Mouse (Mus musculus) MEL (cell line): ENCODE measurements around the gene Chrm3. TPM values are rescaled to one million over a fixed set of nuclear protein-coding genes. Genes with fewer than 3 reads are reported as not detected.
A peak's percentile ranks its signal among the peaks of the same experiment; 100 is the strongest.

Source experiments
- DNase-seq: peaks from one replicate; pipeline ENCODE4 v3.0.0; 2011; ENCODE audit warnings: low read depth, low spot score
- H3K27ac ChIP-seq: 2 replicates; pipeline ENCODE4 v1.5.1; 2012; ENCODE audit warnings: low read depth, mild to moderate bottlenecking, control low read depth, low read length, moderate library complexity; ENCODE audit not compliant: control insufficient read depth
- H3K27me3 ChIP-seq, 2 experiments: fragments of 150-350 bp in 1 of 2; sonication (generic) in 1 of 2; 2 replicates each; pipeline ENCODE4 v1.6.1; 2012; ENCODE audit warnings: low read length in 2 of 2, mild to moderate bottlenecking in 2 of 2, improper control_type of control experiment in 1 of 2, moderate library complexity in 1 of 2; ENCODE audit not compliant: insufficient read depth in 2 of 2, control insufficient read depth in 1 of 2
- H3K36me3 ChIP-seq, 2 experiments: 2 replicates each; pipeline ENCODE4 v1.6.1; 2012 to 2014; ENCODE audit warnings: low read length in 2 of 2, improper control_type of control experiment in 1 of 2, inconsistent platforms in 1 of 2, mild to moderate bottlenecking in 1 of 2; ENCODE audit not compliant: insufficient read depth in 2 of 2, control insufficient read depth in 1 of 2
- H3K4me1 ChIP-seq, 2 experiments: fragments of 150-350 bp in 1 of 2; sonication (generic) in 1 of 2; 2 replicates each; pipeline ENCODE4 v1.6.1; 2012; ENCODE audit warnings: low read length in 2 of 2, improper control_type of control experiment in 1 of 2, mild to moderate bottlenecking in 1 of 2; ENCODE audit not compliant: insufficient read depth in 2 of 2, control insufficient read depth in 1 of 2
- H3K4me3 ChIP-seq, 2 experiments: fragments of 150-350 bp in 1 of 2; sonication (generic) in 1 of 2; 2 replicates each; pipeline ENCODE4 v1.5.1; 2012; ENCODE audit warnings: low read depth in 2 of 2, low read length in 2 of 2, mild to moderate bottlenecking in 2 of 2, moderate library complexity in 2 of 2, control low read depth in 1 of 2, improper control_type of control experiment in 1 of 2; ENCODE audit not compliant: control insufficient read depth in 1 of 2, insufficient read depth in 1 of 2
- H3K79me2 ChIP-seq: 2 replicates; pipeline ENCODE4 v1.6.1; 2012; ENCODE audit warnings: mild to moderate bottlenecking, low read length, moderate library complexity; ENCODE audit not compliant: control insufficient read depth, poor library complexity, insufficient read depth
- H3K9ac ChIP-seq: 2 replicates; pipeline ENCODE4 v1.6.1; 2012; ENCODE audit warnings: low read depth, mild to moderate bottlenecking, control low read depth, low read length, moderate library complexity; ENCODE audit not compliant: control insufficient read depth, poor library complexity, severe bottlenecking
- H3K9me3 ChIP-seq: fragments of 150-350 bp; sonication (generic); replicated peaks from 2 replicates; pipeline ENCODE4 v1.6.1; 2012; ENCODE audit warnings: mild to moderate bottlenecking, low read length, improper control_type of control experiment, moderate library complexity; ENCODE audit not compliant: insufficient read depth
- CTCF ChIP-seq, 3 experiments: IDR thresholded peaks in 2 of 3; conservative IDR thresholded peaks in 1 of 3; 2 replicates each; pipeline ENCODE4 v1.5.1; 2011 to 2012; ENCODE audit warnings: low read length in 3 of 3, low read depth in 2 of 3, mild to moderate bottlenecking in 2 of 3, improper control_type of control experiment in 1 of 3, inconsistent platforms in 1 of 3, mixed read lengths in 1 of 3, moderate library complexity in 1 of 3; ENCODE audit not compliant: control insufficient read depth in 1 of 3, insufficient read depth in 1 of 3, poor library complexity in 1 of 3, severe bottlenecking in 1 of 3
- GATA1 ChIP-seq: IDR thresholded peaks from 2 replicates; pipeline ENCODE4 v1.6.1; 2011; ENCODE audit warnings: low read depth, low read length, improper control_type of control experiment
- JUND ChIP-seq: IDR thresholded peaks from 2 replicates; pipeline ENCODE4 v1.6.1; 2011; ENCODE audit warnings: low read depth, mild to moderate bottlenecking, improper control_type of control experiment, low read length
- MEF2A ChIP-seq: IDR thresholded peaks from 2 replicates; pipeline ENCODE4 v1.6.1; 2014; ENCODE audit warnings: low read depth, mild to moderate bottlenecking, inconsistent platforms, low read length, improper control_type of control experiment; ENCODE audit not compliant: poor library complexity, insufficient replicate concordance, severe bottlenecking; ENCODE audit errors: extremely low read depth
- MXI1 ChIP-seq: IDR thresholded peaks from 2 replicates; pipeline ENCODE4 v1.6.1; 2011; ENCODE audit warnings: mild to moderate bottlenecking, low read depth, low read length, improper control_type of control experiment
- MYC ChIP-seq: IDR thresholded peaks from 2 replicates; pipeline ENCODE4 v1.6.1; 2011; ENCODE audit warnings: low read depth, mild to moderate bottlenecking, low read length, improper control_type of control experiment, moderate library complexity
- RAD21 ChIP-seq: IDR thresholded peaks from 2 replicates; pipeline ENCODE4 v1.6.1; 2011; ENCODE audit warnings: mild to moderate bottlenecking, low read depth, low read length, improper control_type of control experiment
- SIN3A ChIP-seq: IDR thresholded peaks from 2 replicates; pipeline ENCODE4 v1.6.1; 2012; ENCODE audit warnings: low read length, improper control_type of control experiment, inconsistent platforms
- SMC3 ChIP-seq: IDR thresholded peaks from 2 replicates; pipeline ENCODE4 v1.6.1; 2011; ENCODE audit warnings: low read depth, low read length, improper control_type of control experiment
- TAL1 ChIP-seq: IDR thresholded peaks from 2 replicates; pipeline ENCODE4 v1.6.1; 2012; ENCODE audit warnings: mild to moderate bottlenecking, inconsistent platforms, low read length, moderate library complexity, mixed read lengths
- USF1 ChIP-seq: IDR thresholded peaks from 2 replicates; pipeline ENCODE4 v1.6.1; 2014; ENCODE audit warnings: low read depth, mild to moderate bottlenecking, inconsistent platforms, low read length, improper control_type of control experiment, moderate library complexity
- ZC3H11A ChIP-seq: IDR thresholded peaks from 2 replicates; pipeline ENCODE4 v1.6.1; 2012; ENCODE audit warnings: low read depth, mild to moderate bottlenecking, inconsistent platforms, low read length, improper control_type of control experiment
- ZKSCAN1 ChIP-seq: IDR thresholded peaks from 2 replicates; pipeline ENCODE4 v1.6.1; 2012; ENCODE audit warnings: low read depth, mild to moderate bottlenecking, inconsistent platforms, low read length, improper control_type of control experiment, moderate library complexity
- ZNF384 ChIP-seq: IDR thresholded peaks from 2 replicates; pipeline ENCODE4 v1.6.1; 2012; ENCODE audit warnings: low read depth, mild to moderate bottlenecking, inconsistent platforms, low read length, improper control_type of control experiment
- polyA plus RNA-seq, 2 experiments: library from polyadenylated mRNA; stranded (reverse) in 1 of 2; unstranded in 1 of 2; fragments of >175 nt in 1 of 2; fragments of >200 nt in 1 of 2; gene quantifications; 2 replicates each; pipeline versions ENCODE4 v1.2.1 to v1.2.4; 2012; ENCODE audit warnings: low replicate concordance in 2 of 2, low read depth in 1 of 2; ENCODE audit not compliant: insufficient read length in 2 of 2, insufficient read depth in 1 of 2, missing spikeins in 1 of 2
- total RNA-seq: library from RNA; depleted of rRNA; stranded (reverse); fragments of 300-350 nt; gene quantifications from 2 replicates; pipeline ENCODE4 v1.2.3, GENCODE M21; 2012

Gene Chrm3
- total and polyA plus RNA-seq, 3 experiments: not detected

DNA sequence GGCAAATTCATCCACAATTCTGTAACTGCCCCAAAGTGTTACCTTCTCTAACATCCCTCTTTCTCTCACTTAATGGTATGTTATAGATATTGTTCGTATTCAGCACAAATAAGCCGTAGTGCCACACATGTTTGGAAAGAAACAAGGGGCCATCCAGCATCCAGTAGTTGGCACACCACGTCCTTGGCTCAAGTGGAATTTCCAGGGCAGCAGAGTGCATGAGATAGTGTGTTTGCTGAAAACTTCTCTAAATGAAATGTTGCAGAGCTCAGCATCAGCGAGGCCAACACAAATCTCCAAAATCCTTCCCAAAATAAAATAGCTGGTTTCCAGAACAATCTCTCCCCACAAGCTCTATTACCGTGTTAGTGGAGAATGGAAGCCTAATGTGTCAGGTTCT, 473.4 kb downstream of the Chrm3 start:
- no peak overlapping the region for H3K9ac ChIP-seq
- H3K4me1 ChIP-seq: no peaks in the 10 kb centered on the region
- DNase-seq: no peak
- no peak overlapping the region for H3K27ac ChIP-seq
- no peak overlapping the region for H3K4me3 ChIP-seq
- TF ChIP-seq MYC: no peak
- no peak for TF ChIP-seq MXI1
- no peaks in the 10 kb centered on the region; a peak in 1 of 4 replicates for H3K27me3 ChIP-seq
- no peaks in the 10 kb centered on the region for H3K79me2 ChIP-seq
- no peaks in the 10 kb centered on the region for H3K9me3 ChIP-seq
- H3K36me3 ChIP-seq: no peaks in the 10 kb centered on the region

DNA sequence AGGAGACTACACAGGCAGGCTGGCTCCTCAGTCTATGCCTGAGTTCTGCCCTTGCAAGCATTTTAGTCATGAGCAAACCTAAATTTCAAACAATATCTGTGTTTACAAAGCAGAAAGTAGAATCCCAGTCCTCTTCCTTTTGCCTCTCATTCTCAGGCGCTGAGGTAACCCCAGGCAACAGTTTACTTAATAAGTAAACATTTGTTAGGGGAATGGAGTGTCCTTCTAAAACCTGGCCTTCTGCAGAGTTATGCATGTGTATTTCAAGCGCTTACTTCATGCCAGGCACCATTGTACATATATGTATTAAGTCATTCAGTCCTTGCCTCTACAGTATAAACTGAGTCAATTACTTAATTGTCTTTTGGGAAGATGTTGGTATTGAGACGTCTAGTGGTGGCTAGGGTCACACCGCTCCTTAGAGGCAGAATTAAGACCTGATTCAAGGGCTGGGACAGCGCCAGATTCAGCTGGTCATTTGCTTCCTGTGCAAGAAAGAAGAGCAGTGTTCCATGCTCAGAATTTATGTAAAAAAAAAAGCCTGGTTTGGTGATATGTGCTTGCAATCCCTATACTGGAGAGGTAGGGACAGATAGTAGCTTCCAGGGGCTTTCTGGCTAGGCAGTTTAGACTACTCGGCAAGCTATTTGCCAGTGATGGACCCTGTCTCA, 474.0 kb downstream of the Chrm3 start:
- Histone ChIP-seq H3K4me1 (no peaks in the 10 kb centered on the region), H3K4me3 (no peak overlapping the region), H3K27ac (no peak overlapping the region), H3K79me2 (no peaks in the 10 kb centered on the region), H3K27me3 (no peaks in the 10 kb centered on the region; a peak in 1 of 4 replicates), H3K9ac (no peak overlapping the region), H3K36me3 (no peaks in the 10 kb centered on the region), H3K9me3 (no peaks in the 10 kb centered on the region)
- DNase-seq: no peak
- TF ChIP-seq ZKSCAN1 (no peak), MYC (no peak), TAL1 (no peak)

DNA sequence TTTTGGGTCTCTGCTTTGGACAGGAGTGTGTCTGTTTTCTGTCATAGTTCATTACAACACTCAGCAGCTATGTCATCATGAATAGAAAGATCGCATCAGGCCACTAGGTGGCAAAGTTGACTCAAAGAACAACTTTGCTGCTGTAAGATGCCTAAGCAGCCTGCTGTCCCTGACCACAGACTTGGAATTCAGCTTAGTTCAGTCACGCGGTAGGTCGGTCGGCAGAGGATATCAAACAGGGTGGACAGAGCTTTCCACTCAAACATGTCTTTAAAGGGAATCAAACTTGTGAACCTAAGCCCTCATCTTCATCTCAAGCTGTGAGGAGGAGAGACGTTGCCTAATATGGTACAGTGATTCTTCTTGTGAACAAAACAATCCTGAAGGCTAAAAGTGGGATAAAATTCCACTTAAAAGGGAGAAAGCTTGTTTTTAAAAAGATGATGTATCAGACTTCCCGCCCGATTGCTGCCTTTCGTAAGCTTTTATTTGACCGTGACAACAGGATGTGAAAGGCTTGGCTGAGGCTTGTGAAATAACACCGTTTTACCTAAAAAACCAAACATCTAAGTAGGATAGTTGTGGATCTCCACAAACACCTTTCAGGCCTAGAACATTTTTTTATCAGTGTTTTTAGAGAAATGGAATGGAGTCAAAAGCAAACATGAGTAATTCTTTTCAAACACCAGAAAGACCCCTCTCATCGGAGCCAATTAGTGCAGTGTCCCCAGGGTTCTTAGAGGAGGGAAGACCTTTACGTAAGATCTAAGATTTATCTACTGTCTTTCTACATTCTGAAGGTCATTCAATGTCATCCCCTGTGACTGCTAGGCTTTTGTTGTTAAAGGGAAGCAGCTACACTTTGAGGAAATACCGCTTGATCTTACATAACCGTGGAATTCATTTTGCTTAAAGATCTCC, 478.0 kb downstream of the Chrm3 start:
- TF ChIP-seq ZC3H11A: peak; percentile 77
- peak; percentile 86 for TF ChIP-seq SMC3
- peak; percentile 23 to 81 (median 35) for TF ChIP-seq CTCF (IDR thresholded peaks at IDR 0.05 in 2 of 3, conservative IDR thresholded peaks at IDR 0.05 in 1 of 3; ENCODE audit: control insufficient read depth in 1 of 3, insufficient read depth in 1 of 3, low read depth in 2 of 3, low read length in 3 of 3, poor library complexity in 1 of 3, severe bottlenecking in 1 of 3)
- TF ChIP-seq RAD21: peak; percentile 91
- no peak for TF ChIP-seq SIN3A
- no peak for TF ChIP-seq ZNF384
- TF ChIP-seq MEF2A: no peak
- TF ChIP-seq JUND: no peak
- no peak for TF ChIP-seq USF1
- peak; percentile 26; the same call in 1 of the 2 replicates for TF ChIP-seq GATA1
- DNase-seq: peak; percentile 62
- H3K36me3 ChIP-seq: no peaks in the 10 kb centered on the region
- no peak overlapping the region for H3K9ac ChIP-seq
- H3K79me2 ChIP-seq: no peaks in the 10 kb centered on the region
- H3K4me3 ChIP-seq: no peak overlapping the region
- H3K4me1 ChIP-seq: no peaks in the 10 kb centered on the region
- no peaks in the 10 kb centered on the region for H3K9me3 ChIP-seq
- no peaks in the 10 kb centered on the region for H3K27me3 ChIP-seq
- H3K27ac ChIP-seq: no peak overlapping the region
